Comparison of ENCODE assay signal across 8 mouse cellular contexts in genomic region chr19:16585379-16585778, GRCm38 (mm10).
A peak's percentile ranks its signal among the peaks of the same experiment; 100 is the strongest.
DNase-seq lines count a peak whose midpoint lies in the region; ATAC-seq and TF ChIP-seq lines count a peak whose summit lies in the region.

No protein-coding gene starts in this region.

- no peak for TF ChIP-seq POLR2A in thymus, adult 2 months (IDR thresholded peaks at IDR 0.05; ENCODE audit: control insufficient read depth, extremely low read depth, insufficient read depth, low read length, poor library complexity)

- no peaks in the 10 kb centered on the region for H3K27me3 ChIP-seq in forebrain, embryonic 14.5 days (replicated peaks; ENCODE audit: control insufficient read depth, insufficient read depth, low read length)
- no peaks in the 10 kb centered on the region for H3K27me3 ChIP-seq in forebrain, embryonic 13.5 days
- no peaks in the 10 kb centered on the region for H3K27me3 ChIP-seq in thymus, adult 2 months (ENCODE audit: control insufficient read depth, insufficient read depth, low read length)

- H3K9me3 ChIP-seq in forebrain, embryonic 14.5 days (replicated peaks; ENCODE audit: control insufficient read depth, low read length) = no peaks in the 10 kb centered on the region
- H3K9me3 ChIP-seq in forebrain, embryonic 13.5 days (replicated peaks) = no peaks in the 10 kb centered on the region

- H3K27ac ChIP-seq in forebrain, embryonic 14.5 days (ENCODE audit: low read depth, low read length) = no peak overlapping the region
- H3K27ac ChIP-seq in forebrain, embryonic 13.5 days = no peak overlapping the region
- H3K27ac ChIP-seq in thymus, adult 2 months (ENCODE audit: control insufficient read depth, insufficient read depth, low read length) = no peak overlapping the region

- no peak overlapping the region for H3K4me2 ChIP-seq in forebrain, embryonic 14.5 days (ENCODE audit: low read length)
- H3K4me2 ChIP-seq in forebrain, embryonic 13.5 days = no peak overlapping the region

- no peak overlapping the region for H3K9ac ChIP-seq in forebrain, embryonic 14.5 days (ENCODE audit: low read length)
- H3K9ac ChIP-seq in forebrain, embryonic 13.5 days = no peak overlapping the region

- DNase-seq in forebrain, embryonic 14.5 days (ENCODE audit: low spot score) = peak; percentile 28
- peak; percentile 40 for DNase-seq in thymus, adult 2 months
- DNase-seq in thymus, postnatal 4 days = no peak
- peak; percentile 10 for DNase-seq in yolk sac, embryonic 10.5 days (ENCODE audit: low spot score)
- DNase-seq in right cerebral cortex, postnatal 36 days (ENCODE audit: low spot score in 2 of 2) = no peak
- DNase-seq in adrenal gland, adult 18-20 months (ENCODE audit: low spot score in 2 of 2) = no peak

- no peaks in the 10 kb centered on the region for H3K36me3 ChIP-seq in forebrain, embryonic 14.5 days (ENCODE audit: control insufficient read depth, insufficient read depth, low read length)
- H3K36me3 ChIP-seq in forebrain, embryonic 13.5 days (ENCODE audit: poor library complexity, severe bottlenecking) = no peaks in the 10 kb centered on the region
- no peaks in the 10 kb centered on the region for H3K36me3 ChIP-seq in thymus, adult 2 months (ENCODE audit: control insufficient read depth, insufficient read depth, low read length)

- no peaks in the 10 kb centered on the region for H3K4me1 ChIP-seq in forebrain, embryonic 14.5 days (ENCODE audit: control insufficient read depth, insufficient read depth, low read length)
- H3K4me1 ChIP-seq in forebrain, embryonic 13.5 days = no peaks in the 10 kb centered on the region
- no peaks in the 10 kb centered on the region for H3K4me1 ChIP-seq in thymus, adult 2 months (replicated peaks; ENCODE audit: control insufficient read depth, insufficient read depth, low read length)

- ATAC-seq in forebrain, embryonic 14.5 days = no peak
- no peak for ATAC-seq in forebrain, embryonic 13.5 days
- peak; percentile 65 for ATAC-seq in granulocyte monocyte progenitor cell, adult 5-6 weeks (replicated peaks; ENCODE audit: poor library complexity, severe bottlenecking)

- no peak for TF ChIP-seq CTCF in thymus, adult 2 months (IDR thresholded peaks at IDR 0.05; ENCODE audit: borderline replicate concordance, control insufficient read depth, extremely low read depth, insufficient read depth, low read length, poor library complexity)

- H3K4me3 ChIP-seq in forebrain, embryonic 14.5 days (ENCODE audit: low read depth, low read length) = no peak overlapping the region
- no peak overlapping the region for H3K4me3 ChIP-seq in forebrain, embryonic 13.5 days
- no peak overlapping the region for H3K4me3 ChIP-seq in thymus, adult 2 months (ENCODE audit: control insufficient read depth, insufficient read depth, low read length)

- 11% methylated on average over 3 of the region's 3 CpGs for WGBS in forebrain, embryonic 14.5 days
- 10% methylated on average over 3 of the region's 3 CpGs for WGBS in forebrain, embryonic 13.5 days
- WGBS in thymus, adult 2 months = 9% methylated on average over 3 of the region's 3 CpGs

Comparison
In these comparisons a context has a peak if more than half of its experiments do, and no peak if none do; other contexts are left out.
1. DNase-seq: peak in forebrain, embryonic 14.5 days (single experiment), thymus, adult 2 months (single experiment) and yolk sac, embryonic 10.5 days (single experiment); none in thymus, postnatal 4 days (single experiment), right cerebral cortex, postnatal 36 days (0 of 2) and adrenal gland, adult 18-20 months (0 of 2).